Mouse (Mus musculus) midbrain, embryonic 15.5 days (tissue): Measurements from ENCODE around the gene Nol10. TPM values are rescaled to one million over a fixed set of nuclear protein-coding genes. Genes with fewer than 3 reads are reported as not detected.

Experiments used
- ATAC-seq: fragments of 200-750 bp; cut with Nextera tagmentation; replicated peaks from 2 replicates; pipeline ENCODE4 v1.8.0; 2017; ENCODE audit warnings: moderate TSS enrichment
- H3K27ac ChIP-seq: fragments of 300-500 bp; sonication (generic); 2 replicates; pipeline ENCODE4 v1.5.1; 2015; ENCODE audit warnings: mild to moderate bottlenecking, inconsistent platforms
- H3K27me3 ChIP-seq: fragments of 300-500 bp; sonication (generic); replicated peaks from 2 replicates; pipeline ENCODE4 v1.6.1; 2015; ENCODE audit warnings: inconsistent platforms
- H3K36me3 ChIP-seq: fragments of 300-500 bp; sonication (generic); replicated peaks from 2 replicates; pipeline ENCODE4 v1.6.1; 2015; ENCODE audit warnings: inconsistent platforms
- H3K4me1 ChIP-seq: fragments of 300-500 bp; sonication (generic); 2 replicates; pipeline ENCODE4 v1.6.1; 2015; ENCODE audit warnings: inconsistent platforms
- H3K4me2 ChIP-seq: fragments of 300-500 bp; sonication (generic); 2 replicates; pipeline ENCODE4 v1.6.1; 2015; ENCODE audit warnings: inconsistent platforms, mild to moderate bottlenecking, moderate library complexity
- H3K4me3 ChIP-seq: fragments of 300-500 bp; sonication (generic); 2 replicates; pipeline ENCODE4 v1.5.1; 2015; ENCODE audit warnings: mild to moderate bottlenecking, inconsistent platforms
- H3K9ac ChIP-seq: fragments of 300-500 bp; sonication (generic); 2 replicates; pipeline ENCODE4 v1.6.1; 2015; ENCODE audit warnings: mild to moderate bottlenecking, inconsistent platforms
- H3K9me3 ChIP-seq: fragments of 300-500 bp; sonication (generic); 2 replicates; pipeline ENCODE4 v1.6.1; 2016; ENCODE audit warnings: inconsistent platforms
- WGBS: fragments of 180-500 bp; shearing (Covaris S2); methylation state at CpG from one replicate; pipeline ENCODE4 v1.1.7; 2015; ENCODE audit warnings: mixed read lengths; 5-methylcytosine and 5-hydroxymethylcytosine counted together
- polyA plus RNA-seq: library from polyadenylated mRNA; unstranded; fragments of >200 nt; fragmentation: Nextera tagmentation; extraction: Ambion mirVana; gene quantifications from 2 replicates; pipeline ENCODE4 v1.2.1, GENCODE M21; 2015

Gene Nol10
- polyA plus RNA-seq, 1 experiment from 2014 or later, result 21.6 TPM

DNA sequence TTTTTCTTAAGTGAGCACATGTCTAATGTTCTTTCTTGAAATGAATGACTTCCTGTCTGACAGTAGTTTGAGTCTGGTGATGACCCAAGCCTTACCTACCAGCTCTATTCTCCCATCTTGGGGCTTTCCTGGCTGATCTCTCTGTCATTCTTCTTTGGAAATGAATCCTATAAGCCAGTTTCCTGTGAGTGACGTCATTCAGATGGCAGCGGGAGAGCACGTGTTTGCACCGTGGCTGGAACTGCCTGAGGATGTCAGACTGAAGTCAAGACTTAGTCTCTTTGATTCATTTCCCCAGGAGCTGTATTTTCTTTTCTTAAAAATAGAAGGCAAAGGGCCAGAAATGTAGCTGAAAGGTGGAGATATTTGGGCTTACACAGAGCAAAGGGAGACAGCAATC is 42.3 kb downstream of the Nol10 start:
- Histone ChIP-seq H3K27ac (no peak overlapping the region), H3K36me3 (no peaks in the 10 kb centered on the region; the same call in 1 of the 2 replicates), H3K4me1 (no peaks in the 10 kb centered on the region), H3K27me3 (no peaks in the 10 kb centered on the region), H3K4me2 (no peak overlapping the region), H3K9ac (no peak overlapping the region), H3K4me3 (no peak overlapping the region), H3K9me3 (no peaks in the 10 kb centered on the region)
- no peak for ATAC-seq
- 81% methylated on average over 4 of the region's 4 CpGs for WGBS

DNA sequence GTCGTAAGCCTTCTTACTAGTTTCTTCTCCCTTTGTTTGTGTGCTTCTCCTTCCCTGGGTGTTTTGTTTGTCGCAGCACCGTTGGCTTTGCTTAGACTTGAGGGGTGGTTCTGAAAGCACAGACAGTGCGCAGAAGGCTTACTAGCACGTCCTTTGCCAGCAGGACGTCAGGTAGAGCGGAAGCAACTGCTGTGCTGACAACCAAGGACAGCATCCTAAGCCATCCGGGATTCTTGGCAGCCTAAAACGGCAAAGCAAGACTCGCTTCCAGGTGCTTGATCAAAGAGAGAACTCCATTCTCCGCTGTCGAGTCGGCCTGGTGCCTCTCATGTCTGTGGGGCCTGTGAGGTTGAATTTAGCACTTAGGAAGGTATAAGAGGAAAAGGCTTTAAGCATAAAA is 44.9 kb downstream of the Nol10 start:
- ATAC-seq, result no peak
- no peaks in the 10 kb centered on the region; the same call in 1 of the 2 replicates for H3K36me3 ChIP-seq
- no peaks in the 10 kb centered on the region for H3K4me1 ChIP-seq
- H3K27me3 ChIP-seq, result no peaks in the 10 kb centered on the region
- H3K27ac ChIP-seq, result no peak overlapping the region
- 78% methylated on average over 13 of the region's 13 CpGs for WGBS
- H3K9ac ChIP-seq, result no peak overlapping the region
- H3K9me3 ChIP-seq, result no peaks in the 10 kb centered on the region
- H3K4me3 ChIP-seq, result no peak overlapping the region
- no peak overlapping the region for H3K4me2 ChIP-seq

DNA sequence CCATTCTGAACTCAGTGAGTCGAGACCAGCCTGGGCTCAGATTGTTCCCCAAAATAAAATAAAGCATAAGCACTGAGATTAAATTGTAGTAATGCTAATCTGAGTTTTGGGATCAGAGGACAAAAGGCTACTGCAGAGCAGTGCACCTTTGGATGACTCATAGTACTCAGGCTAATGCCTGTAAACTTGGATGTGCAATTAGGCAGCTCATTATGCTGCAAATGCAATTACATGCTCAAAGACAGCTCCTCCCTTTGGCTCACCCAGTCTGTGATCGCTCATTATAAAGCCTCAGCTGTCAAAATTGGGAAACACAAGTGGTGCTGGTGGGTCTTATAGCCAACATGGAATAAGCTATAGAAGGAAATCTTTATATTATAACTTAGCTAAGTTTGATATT is 48.9 kb downstream of the Nol10 start:
- no peak for ATAC-seq
- H3K27ac ChIP-seq, result no peak overlapping the region
- no peaks in the 10 kb centered on the region for H3K27me3 ChIP-seq
- 60% methylated on average over 2 of the region's 2 CpGs for WGBS
- no peak overlapping the region for H3K4me2 ChIP-seq
- H3K4me3 ChIP-seq, result no peak overlapping the region
- no peaks in the 10 kb centered on the region for H3K9me3 ChIP-seq
- H3K36me3 ChIP-seq, result no peaks in the 10 kb centered on the region; the same call in 1 of the 2 replicates
- no peaks in the 10 kb centered on the region for H3K4me1 ChIP-seq
- H3K9ac ChIP-seq, result no peak overlapping the region

DNA sequence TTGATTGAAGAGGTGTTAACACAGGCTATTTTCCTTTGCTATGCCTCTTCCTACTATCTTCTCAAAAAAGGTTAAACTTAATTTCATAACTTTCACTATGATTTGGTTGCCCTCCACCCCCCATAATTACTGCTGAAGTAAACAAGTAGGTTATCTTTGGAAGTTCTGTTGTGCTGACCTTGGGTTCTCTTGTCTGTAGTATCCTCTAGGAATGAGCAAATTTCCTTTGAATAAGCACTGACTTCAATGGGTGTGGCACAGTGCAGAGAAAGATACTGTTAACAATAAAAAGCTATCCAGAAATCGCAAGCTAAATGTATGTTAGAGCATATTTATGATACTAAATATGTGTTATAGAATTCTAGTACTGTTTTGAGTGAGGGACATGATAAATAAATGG is 53.2 kb downstream of the Nol10 start:
- no peak overlapping the region for H3K9ac ChIP-seq
- no peak for ATAC-seq
- H3K4me2 ChIP-seq, result no peak overlapping the region
- 98% methylated on average over 1 of the region's 1 CpGs for WGBS
- H3K4me1 ChIP-seq, result no peaks in the 10 kb centered on the region
- H3K36me3 ChIP-seq, result peaks cover 17% of the 10 kb centered on the region; the same call in 1 of the 2 replicates
- H3K27ac ChIP-seq, result no peak overlapping the region
- H3K27me3 ChIP-seq, result no peaks in the 10 kb centered on the region
- no peaks in the 10 kb centered on the region for H3K9me3 ChIP-seq
- H3K4me3 ChIP-seq, result no peak overlapping the region

DNA sequence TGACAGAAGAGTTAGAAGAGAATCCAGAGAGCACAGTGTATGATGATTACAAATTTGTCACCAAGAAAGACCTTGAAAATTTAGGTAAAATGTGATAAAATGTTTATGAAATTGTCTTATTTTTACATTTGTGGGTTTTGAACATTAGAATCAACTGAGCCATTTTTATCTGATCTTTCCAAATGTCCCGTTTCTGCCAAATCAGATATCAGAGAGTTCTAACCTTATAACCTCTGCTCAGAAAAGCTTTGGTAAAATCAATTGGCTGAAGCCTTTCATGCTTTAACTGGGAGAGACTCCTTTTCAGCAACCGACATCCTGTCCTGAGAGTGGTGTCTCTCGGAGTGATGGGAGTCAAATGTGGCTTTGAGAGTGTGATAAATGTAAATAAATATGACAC is 53.9 kb downstream of the Nol10 start:
- ATAC-seq, result no peak
- peaks cover 17% of the 10 kb centered on the region; the same call in 1 of the 2 replicates for H3K36me3 ChIP-seq
- 90% methylated on average over 3 of the region's 3 CpGs for WGBS

DNA sequence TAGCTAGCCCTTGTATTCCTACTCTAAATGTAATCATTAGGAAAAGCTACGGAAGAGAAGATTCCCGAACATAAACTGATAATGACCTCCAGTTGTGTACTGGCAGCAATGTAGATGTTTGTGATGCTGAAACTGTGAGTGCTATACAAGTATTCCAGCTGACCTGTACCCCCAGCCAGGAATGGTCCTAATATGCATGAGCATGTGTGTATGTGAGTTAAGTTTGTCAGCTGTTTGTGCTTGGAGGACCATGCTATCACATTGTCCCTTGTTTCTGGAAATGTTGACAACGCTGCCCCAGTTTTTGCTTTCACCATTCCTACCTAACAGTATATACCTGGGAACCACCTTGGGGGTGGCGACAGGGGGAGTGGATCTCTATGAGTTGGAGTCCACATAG is 55.7 kb downstream of the Nol10 start:
- Histone ChIP-seq H3K27me3 (no peaks in the 10 kb centered on the region), H3K4me2 (no peak overlapping the region), H3K36me3 (peaks cover 22% of the 10 kb centered on the region; the same call in 1 of the 2 replicates), H3K27ac (no peak overlapping the region), H3K9ac (no peak overlapping the region), H3K4me1 (no peaks in the 10 kb centered on the region), H3K9me3 (no peaks in the 10 kb centered on the region), H3K4me3 (no peak overlapping the region)
- ATAC-seq, result no peak
- 94% methylated on average over 4 of the region's 4 CpGs for WGBS

More for the DNA sequence above, 53.9 kb downstream of the Nol10 start:
- no peak overlapping the region for H3K27ac ChIP-seq
- H3K9me3 ChIP-seq, result no peaks in the 10 kb centered on the region
- no peaks in the 10 kb centered on the region for H3K27me3 ChIP-seq
- H3K9ac ChIP-seq, result no peak overlapping the region
- H3K4me2 ChIP-seq, result no peak overlapping the region
- H3K4me3 ChIP-seq, result no peak overlapping the region
- no peaks in the 10 kb centered on the region for H3K4me1 ChIP-seq

DNA sequence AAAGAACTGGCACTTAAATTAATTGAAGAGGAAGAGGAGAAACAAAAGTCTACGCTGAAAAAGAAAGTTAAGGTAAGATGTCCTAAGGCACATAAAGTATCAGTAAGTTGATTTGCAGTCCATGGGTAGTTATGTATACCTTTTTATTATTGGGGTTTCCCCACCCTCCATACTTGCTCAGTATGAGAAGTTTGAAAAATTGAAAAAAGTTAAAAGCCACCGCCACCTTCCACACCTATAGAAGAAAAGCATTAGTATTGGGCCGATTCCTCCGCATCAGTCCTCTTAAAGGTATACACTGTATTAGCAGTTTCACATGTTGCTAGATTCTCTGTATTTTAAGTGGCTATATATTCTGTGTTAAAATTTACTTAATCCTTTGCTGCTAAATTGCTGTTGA is 58.6 kb downstream of the Nol10 start:
- Histone ChIP-seq H3K4me1 (no peaks in the 10 kb centered on the region), H3K4me3 (no peak overlapping the region), H3K4me2 (no peak overlapping the region), H3K9ac (no peak overlapping the region), H3K27me3 (no peaks in the 10 kb centered on the region), H3K36me3 (peaks cover 22% of the 10 kb centered on the region; the same call in 1 of the 2 replicates), H3K9me3 (no peaks in the 10 kb centered on the region), H3K27ac (no peak overlapping the region)
- WGBS, result 96% methylated on average over 4 of the region's 4 CpGs
- no peak for ATAC-seq

DNA sequence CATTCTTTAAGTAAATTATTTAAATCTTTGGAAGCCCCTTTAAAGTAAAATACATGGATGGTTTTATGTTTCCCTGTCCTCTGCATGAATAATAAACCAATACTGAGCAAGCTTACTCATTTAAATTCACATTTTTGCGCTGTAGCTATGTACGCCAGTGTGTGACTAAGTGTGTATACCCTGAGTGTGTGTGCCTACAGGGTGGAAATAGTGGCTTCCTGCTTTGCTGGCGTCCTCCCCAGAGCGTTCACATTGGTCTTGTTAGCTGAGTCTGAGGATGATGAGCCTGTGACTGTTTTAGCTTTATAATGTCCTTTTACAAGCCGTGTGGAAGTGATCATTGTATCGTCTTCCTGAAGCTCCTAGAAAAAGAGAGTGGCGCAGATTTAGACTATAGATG is 60.1 kb downstream of the Nol10 start:
- Histone ChIP-seq H3K27ac (no peak overlapping the region), H3K4me2 (no peak overlapping the region), H3K4me3 (no peak overlapping the region), H3K9ac (no peak overlapping the region), H3K36me3 (peaks cover 19% of the 10 kb centered on the region; the same call in 1 of the 2 replicates), H3K9me3 (no peaks in the 10 kb centered on the region), H3K4me1 (no peaks in the 10 kb centered on the region), H3K27me3 (no peaks in the 10 kb centered on the region)
- ATAC-seq, result no peak
- 93% methylated on average over 7 of the region's 7 CpGs for WGBS

DNA sequence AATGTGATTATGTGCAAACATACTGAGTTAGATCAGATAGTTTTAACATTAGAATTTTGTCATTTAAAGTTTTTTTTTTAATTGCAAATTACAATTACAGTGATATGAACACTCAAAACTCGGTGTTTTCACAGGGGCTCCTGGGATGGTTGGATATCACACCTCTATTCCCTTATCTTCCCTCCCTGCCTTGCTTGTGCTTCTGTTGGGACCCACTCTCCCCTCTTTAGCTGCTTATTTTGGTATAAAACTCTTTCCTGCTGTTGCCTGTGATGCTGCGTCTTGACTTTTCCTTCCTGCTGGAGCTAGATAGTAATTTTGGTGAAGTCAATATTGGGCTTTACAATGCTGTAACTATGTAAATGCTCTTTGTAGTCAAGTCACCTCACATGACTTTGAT is 63.0 kb downstream of the Nol10 start:
- no peaks in the 10 kb centered on the region for H3K27me3 ChIP-seq
- WGBS, result 88% methylated on average over 2 of the region's 2 CpGs
- ATAC-seq, result no peak
- H3K4me3 ChIP-seq, result no peak overlapping the region
- no peak overlapping the region for H3K27ac ChIP-seq
- H3K36me3 ChIP-seq, result peaks cover 10% of the 10 kb centered on the region; the same call in 1 of the 2 replicates
- no peaks in the 10 kb centered on the region for H3K9me3 ChIP-seq
- no peak overlapping the region for H3K9ac ChIP-seq
- H3K4me1 ChIP-seq, result no peaks in the 10 kb centered on the region
- no peak overlapping the region for H3K4me2 ChIP-seq

DNA sequence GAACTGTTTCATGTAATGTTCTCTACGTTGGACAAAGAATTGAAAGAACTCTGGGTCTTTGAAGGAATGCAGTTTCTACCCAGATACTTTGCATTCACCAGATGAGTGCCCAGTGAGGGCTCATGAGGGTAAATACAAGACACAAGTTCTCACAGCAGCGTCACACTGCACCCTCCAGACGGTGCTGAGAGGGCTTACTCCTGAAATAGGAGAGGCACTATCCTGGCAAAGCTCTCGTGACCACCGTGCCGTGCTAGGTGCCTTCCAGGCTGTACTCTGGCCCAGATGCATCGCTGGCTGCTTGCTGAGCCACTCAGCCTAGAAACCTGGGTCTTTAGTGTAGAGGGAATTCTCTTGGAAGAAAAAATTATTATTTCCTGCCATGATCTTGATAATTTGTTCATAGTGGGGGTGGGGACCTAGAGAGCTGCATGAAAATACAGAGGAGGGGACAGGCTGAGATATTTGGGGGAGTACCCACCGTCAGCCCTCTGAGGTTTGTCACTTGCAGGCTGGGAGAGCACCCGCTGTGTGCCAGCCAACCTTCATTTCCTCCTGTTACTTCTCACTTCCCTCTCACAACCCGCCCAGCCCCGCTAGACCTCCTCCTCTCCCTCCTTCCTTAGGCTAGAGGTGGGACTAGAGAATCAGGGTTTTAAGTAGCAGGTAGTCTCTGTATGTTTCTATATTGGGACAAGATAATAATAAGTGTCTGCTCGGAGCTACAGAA is 63.7 kb downstream of the Nol10 start:
- Histone ChIP-seq H3K9me3 (no peaks in the 10 kb centered on the region), H3K27me3 (no peaks in the 10 kb centered on the region), H3K27ac (no peak overlapping the region), H3K4me2 (no peak overlapping the region), H3K4me1 (no peaks in the 10 kb centered on the region), H3K9ac (no peak overlapping the region), H3K4me3 (no peak overlapping the region), H3K36me3 (peaks cover 16% of the 10 kb centered on the region)
- no peak for ATAC-seq
- WGBS, result 83% methylated on average over 12 of the region's 12 CpGs

DNA sequence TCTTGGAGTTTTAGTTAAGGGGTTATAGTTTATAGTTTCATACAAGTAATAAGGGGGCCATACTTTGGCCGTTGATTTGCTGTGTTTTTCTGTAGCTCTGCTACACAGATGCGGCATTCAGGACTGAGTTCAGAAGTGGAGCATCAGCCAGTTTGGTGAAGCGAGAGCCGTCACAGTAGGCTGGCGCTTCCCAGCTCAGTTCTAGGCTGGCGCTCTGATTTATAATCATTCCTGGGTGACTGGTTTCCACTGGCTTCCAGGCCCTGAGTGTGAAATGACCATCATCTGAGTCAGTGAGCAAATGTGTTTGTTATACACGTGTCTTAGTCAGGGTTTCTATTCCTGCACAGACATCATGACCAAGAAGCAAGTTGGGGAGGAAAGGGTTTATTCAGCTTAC is 66.5 kb downstream of the Nol10 start:
- Histone ChIP-seq H3K27me3 (no peaks in the 10 kb centered on the region), H3K36me3 (peaks cover 35% of the 10 kb centered on the region), H3K9ac (no peak overlapping the region), H3K9me3 (no peaks in the 10 kb centered on the region), H3K27ac (no peak overlapping the region), H3K4me3 (no peak overlapping the region), H3K4me1 (no peaks in the 10 kb centered on the region), H3K4me2 (no peak overlapping the region)
- no peak for ATAC-seq
- WGBS, result 92% methylated on average over 7 of the region's 7 CpGs

DNA sequence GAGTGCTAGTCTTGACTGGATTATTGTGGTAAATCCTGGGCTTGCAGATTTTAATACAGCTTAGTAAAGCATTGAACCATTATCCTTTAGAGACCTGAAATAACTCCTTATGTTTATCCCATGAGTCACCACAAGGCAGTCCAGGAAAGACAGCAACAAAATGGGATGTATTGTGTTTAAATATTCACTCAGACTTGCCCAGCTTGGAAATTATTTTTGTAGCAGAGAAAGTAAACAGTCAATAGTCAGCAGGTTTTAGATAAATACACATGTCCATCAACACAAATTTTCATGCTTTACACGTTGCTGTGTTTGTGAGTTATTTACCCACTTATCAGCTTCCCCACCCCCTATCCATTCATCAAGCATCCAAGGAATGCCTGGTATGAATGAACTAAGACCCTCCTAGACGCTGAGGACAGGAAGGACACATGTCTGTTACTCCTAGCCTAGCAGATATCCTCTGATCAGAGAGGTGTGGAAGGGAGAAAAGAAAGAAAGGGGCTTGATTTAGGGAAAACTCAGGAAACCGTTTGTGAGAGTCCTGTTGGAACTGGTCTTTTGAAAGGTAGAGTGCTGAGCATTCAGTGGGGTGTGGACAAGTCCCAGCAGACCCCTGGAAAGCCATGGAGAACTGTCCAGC is 72.0 kb downstream of the Nol10 start:
- no peak for ATAC-seq
- Histone ChIP-seq H3K9me3 (no peaks in the 10 kb centered on the region), H3K27ac (no peak overlapping the region), H3K9ac (no peak overlapping the region), H3K36me3 (peaks cover 40% of the 10 kb centered on the region), H3K4me3 (no peak overlapping the region), H3K4me2 (no peak overlapping the region), H3K27me3 (no peaks in the 10 kb centered on the region), H3K4me1 (no peaks in the 10 kb centered on the region)
- WGBS, result 54% methylated on average over 3 of the region's 3 CpGs
